Mouse (Mus musculus): ENCODE results near the gene Ttll8. TPM values are rescaled to one million over a fixed set of nuclear protein-coding genes. Genes with fewer than 3 reads are reported as not detected.

The Ttll8 gene
- total and polyA plus RNA-seq, 2 experiments from 2014 or later = not detected

GRCm38 (mm10) chr15:88989236-88989635 lies 35.0 kb upstream of the Ttll8 start:
- Histone ChIP-seq H3K4me3 (ENCODE audit: low read depth, low read length) (no peak overlapping the region), H3K27me3 (ENCODE audit: control insufficient read depth, insufficient read depth, low read length) (no peaks in the 10 kb centered on the region), H3K27ac (ENCODE audit: low read depth) (no peak overlapping the region), H3K9me3 (replicated peaks; ENCODE audit: control insufficient read depth, low read length) (no peaks in the 10 kb centered on the region), H3K9ac (replicated peaks; ENCODE audit: low read depth, low read length) (no peak overlapping the region), H3K36me3 (replicated peaks; ENCODE audit: control insufficient read depth, insufficient read depth, low read length) (no peaks in the 10 kb centered on the region), H3K4me2 (ENCODE audit: low read depth, low read length) (no peak overlapping the region), H3K4me1 (ENCODE audit: control insufficient read depth, insufficient read depth) (no peaks in the 10 kb centered on the region)
- DNase-seq (ENCODE audit: low spot score) = no peak
- 48% methylated on average over 2 of the region's 2 CpGs for WGBS
- TF ChIP-seq EP300 (IDR thresholded peaks at IDR 0.05; ENCODE audit: low read depth) (no peak), CTCF (IDR thresholded peaks at IDR 0.05; ENCODE audit: low read depth) (no peak)
- no peak for ATAC-seq (ENCODE audit: insufficient read depth, low read depth)

DNA sequence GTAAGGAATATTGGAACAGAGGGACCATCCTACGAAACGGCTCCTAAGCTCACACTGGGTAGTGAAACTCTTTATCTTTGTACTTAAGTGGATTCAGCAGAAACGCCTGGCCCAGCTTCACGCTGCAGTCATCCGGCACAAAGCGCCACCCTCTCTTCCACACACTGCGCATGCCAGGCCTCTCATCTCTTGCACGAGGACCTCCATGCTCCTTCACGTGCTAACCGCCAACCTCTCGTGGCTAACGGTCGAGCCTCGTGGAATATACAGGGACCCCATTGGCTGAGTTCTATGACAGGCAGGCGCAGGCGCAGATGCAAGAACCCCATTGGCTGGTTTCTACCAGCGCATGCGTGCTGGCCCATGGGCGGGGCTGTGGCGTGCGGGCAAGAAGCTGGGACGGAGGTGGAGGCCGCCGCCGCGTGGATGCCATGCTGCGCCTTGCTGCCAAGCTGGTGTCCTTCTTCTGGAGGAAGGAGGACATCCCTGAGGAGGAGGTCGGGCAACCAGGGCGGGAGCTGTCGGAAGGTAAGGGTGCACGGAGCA lies 28.4 kb upstream of the Ttll8 start, which contains the start of gene Mov10l1:
Mov10l1 (plus strand) TSS at position 376 of the 546 bp plus-strand sequence.
- Histone ChIP-seq H3K27ac (ENCODE audit: low read depth) (no peak within 1 kb of the TSS), H3K4me3 (ENCODE audit: low read depth, low read length) (no peak within 1 kb of the TSS), H3K4me1 (ENCODE audit: control insufficient read depth, insufficient read depth) (no peaks in the 10 kb centered on the region), H3K9me3 (replicated peaks; ENCODE audit: control insufficient read depth, low read length) (no peaks in the 10 kb centered on the region), H3K36me3 (replicated peaks; ENCODE audit: control insufficient read depth, insufficient read depth, low read length) (no peaks in the 10 kb centered on the region), H3K27me3 (ENCODE audit: control insufficient read depth, insufficient read depth, low read length) (no peaks in the 10 kb centered on the region), H3K4me2 (ENCODE audit: low read depth, low read length) (no peak within 1 kb of the TSS), H3K9ac (replicated peaks; ENCODE audit: low read depth, low read length) (no peak within 1 kb of the TSS)
- WGBS = 82% methylated on average over 31 of the region's 31 CpGs
- no peak for DNase-seq (ENCODE audit: low spot score)
- TF ChIP-seq EP300 (IDR thresholded peaks at IDR 0.05; ENCODE audit: low read depth) (no peak), CTCF (IDR thresholded peaks at IDR 0.05; ENCODE audit: low read depth) (no peak)
- no peak for ATAC-seq (ENCODE audit: insufficient read depth, low read depth)

GRCm38 (mm10) chr15:88979138-88979446 lies 24.9 kb upstream of the Ttll8 start:
- Histone ChIP-seq H3K27ac (ENCODE audit: low read depth) (no peak overlapping the region), H3K4me2 (ENCODE audit: low read depth, low read length) (no peak overlapping the region), H3K4me3 (ENCODE audit: low read depth, low read length) (no peak overlapping the region), H3K27me3 (ENCODE audit: control insufficient read depth, insufficient read depth, low read length) (no peaks in the 10 kb centered on the region), H3K4me1 (ENCODE audit: control insufficient read depth, insufficient read depth) (no peaks in the 10 kb centered on the region), H3K9me3 (replicated peaks; ENCODE audit: control insufficient read depth, low read length) (no peaks in the 10 kb centered on the region), H3K36me3 (replicated peaks; ENCODE audit: control insufficient read depth, insufficient read depth, low read length) (no peaks in the 10 kb centered on the region), H3K9ac (replicated peaks; ENCODE audit: low read depth, low read length) (no peak overlapping the region)
- ATAC-seq (ENCODE audit: insufficient read depth, low read depth) = no peak
- no peak for DNase-seq (ENCODE audit: low spot score)
- 40% methylated on average over 3 of the region's 3 CpGs for WGBS
- TF ChIP-seq CTCF (IDR thresholded peaks at IDR 0.05; ENCODE audit: low read depth) (no peak), EP300 (IDR thresholded peaks at IDR 0.05; ENCODE audit: low read depth) (no peak)

- Histone ChIP-seq H3K4me1 (ENCODE audit: control insufficient read depth, insufficient read depth) (no peaks in the 10 kb centered on the region), H3K4me3 (ENCODE audit: low read depth, low read length) (no peak within 1 kb of the TSS), H3K9ac (replicated peaks; ENCODE audit: low read depth, low read length) (no peak within 1 kb of the TSS), H3K4me2 (ENCODE audit: low read depth, low read length) (no peak within 1 kb of the TSS), H3K27me3 (ENCODE audit: control insufficient read depth, insufficient read depth, low read length) (no peaks in the 10 kb centered on the region), H3K9me3 (replicated peaks; ENCODE audit: control insufficient read depth, low read length) (no peaks in the 10 kb centered on the region), H3K27ac (ENCODE audit: low read depth) (no peak within 1 kb of the TSS), H3K36me3 (replicated peaks; ENCODE audit: control insufficient read depth, insufficient read depth, low read length) (no peaks in the 10 kb centered on the region)
- TF ChIP-seq EP300 (IDR thresholded peaks at IDR 0.05; ENCODE audit: low read depth) = no peak
- no peak for TF ChIP-seq CTCF (IDR thresholded peaks at IDR 0.05; ENCODE audit: low read depth)
- WGBS = 72% methylated on average over 10 of the region's 10 CpGs
- DNase-seq (ENCODE audit: low spot score) (no peak), ATAC-seq (ENCODE audit: insufficient read depth, low read depth) (no peak)
These were observed 24.3 kb upstream of the Ttll8 start, which contains the start of gene Mlc1 for GRCm38 (mm10) chr15:88978281-88979137. Gene Mlc1, minus strand, starts transcription at chr15:88979007.

DNA sequence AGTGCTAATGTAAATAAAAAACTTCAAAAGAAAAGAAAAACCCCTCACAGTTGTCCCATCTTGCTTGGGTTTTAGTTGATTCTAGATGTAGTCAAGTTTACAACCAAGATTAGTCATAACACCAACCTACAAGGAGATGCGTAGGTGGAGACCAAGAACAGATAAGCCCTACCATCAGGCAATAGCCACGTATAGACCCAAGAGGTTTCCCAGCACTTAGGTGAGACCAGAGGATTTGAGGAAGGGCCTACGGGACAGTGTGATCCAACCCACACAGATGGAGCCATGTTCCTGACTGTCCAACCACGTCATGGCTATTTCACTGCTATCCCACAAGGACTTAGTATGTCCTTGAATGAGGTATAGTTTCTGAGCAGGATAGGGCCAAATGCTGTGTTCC lies 18.1 kb upstream of the Ttll8 start:
- WGBS = 87% methylated on average over 4 of the region's 4 CpGs
- no peak overlapping the region for H3K27ac ChIP-seq (ENCODE audit: low read depth)
- H3K27me3 ChIP-seq (ENCODE audit: control insufficient read depth, insufficient read depth, low read length) = no peaks in the 10 kb centered on the region
- no peak overlapping the region for H3K9ac ChIP-seq (replicated peaks; ENCODE audit: low read depth, low read length)
- H3K4me3 ChIP-seq (ENCODE audit: low read depth, low read length) = no peak overlapping the region
- ATAC-seq (ENCODE audit: insufficient read depth, low read depth) (no peak), DNase-seq (ENCODE audit: low spot score) (no peak)
- H3K36me3 ChIP-seq (replicated peaks; ENCODE audit: control insufficient read depth, insufficient read depth, low read length) = no peaks in the 10 kb centered on the region
- TF ChIP-seq CTCF (IDR thresholded peaks at IDR 0.05; ENCODE audit: low read depth) (no peak), EP300 (IDR thresholded peaks at IDR 0.05; ENCODE audit: low read depth) (no peak)
- no peak overlapping the region for H3K4me2 ChIP-seq (ENCODE audit: low read depth, low read length)
- no peaks in the 10 kb centered on the region for H3K9me3 ChIP-seq (replicated peaks; ENCODE audit: control insufficient read depth, low read length)
- no peaks in the 10 kb centered on the region for H3K4me1 ChIP-seq (ENCODE audit: control insufficient read depth, insufficient read depth)
